Mouse (Mus musculus) cerebellum, adult 2 months (tissue): Measurements from ENCODE around the gene Ckap4.

Source experiments
- CTCF ChIP-seq: fragments of 200-500 bp; IDR thresholded peaks from 2 replicates; pipeline ENCODE4 v1.5.1; 2011; ENCODE audit warnings: low read depth, mild to moderate bottlenecking, control low read depth, low read length, moderate library complexity, borderline replicate concordance; ENCODE audit not compliant: insufficient read depth
- POLR2A ChIP-seq: fragments of 200-500 bp; IDR thresholded peaks from 2 replicates; pipeline ENCODE4 v1.6.1; 2011; ENCODE audit warnings: low read length, control low read depth, borderline replicate concordance; ENCODE audit not compliant: insufficient read depth

DNA sequence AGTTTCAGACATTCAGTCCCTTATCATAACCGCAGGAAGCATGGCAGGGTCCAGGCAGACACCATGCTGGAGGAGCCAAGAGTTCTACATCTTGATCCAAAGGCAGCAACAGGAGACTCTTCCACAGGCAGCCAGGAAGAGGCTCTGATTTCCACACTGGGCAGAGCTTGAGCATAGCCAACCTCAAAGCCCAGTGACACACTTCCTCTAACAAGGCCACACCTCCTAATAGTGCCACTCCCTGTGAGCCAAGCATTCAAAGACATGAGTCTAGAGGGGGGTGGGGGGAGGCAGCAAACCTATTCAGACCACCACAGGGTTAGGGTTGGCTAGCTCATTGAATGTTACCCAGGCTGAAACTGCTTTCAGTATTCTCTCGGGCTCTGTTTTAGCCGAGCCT lies 18.0 kb upstream of the Ckap4 start:
- TF ChIP-seq CTCF (no peak), POLR2A (no peak)
